Mouse (Mus musculus) neural tube, embryonic 14.5 days (tissue): ENCODE measurements around the gene Ly6g6d. TPM values are rescaled to one million over a fixed set of nuclear protein-coding genes. Genes with fewer than 3 reads are reported as not detected.

Experiments used
- ATAC-seq: fragments of 200-750 bp; cut with Nextera tagmentation; 2 replicates; pipeline ENCODE4 v1.8.0; 2017; ENCODE audit warnings: low read depth, mild to moderate bottlenecking, moderate TSS enrichment, moderate library complexity
- H3K27ac ChIP-seq: fragments of 300-500 bp; sonication (generic); 2 replicates; pipeline ENCODE4 v1.5.1; 2014; ENCODE audit warnings: low read depth, mild to moderate bottlenecking, control low read depth, low read length, moderate library complexity, mixed read lengths
- H3K27me3 ChIP-seq: fragments of 300-500 bp; sonication (generic); 2 replicates; pipeline ENCODE4 v1.6.1; 2014; ENCODE audit warnings: low read length; ENCODE audit not compliant: control insufficient read depth, insufficient read depth
- H3K36me3 ChIP-seq: fragments of 300-500 bp; sonication (generic); 2 replicates; pipeline ENCODE4 v1.6.1; 2014; ENCODE audit warnings: low read length, mixed read lengths; ENCODE audit not compliant: control insufficient read depth, insufficient read depth
- H3K4me1 ChIP-seq: fragments of 300-500 bp; sonication (generic); 2 replicates; pipeline ENCODE4 v1.6.1; 2014; ENCODE audit warnings: low read length; ENCODE audit not compliant: control insufficient read depth, insufficient read depth
- H3K4me2 ChIP-seq: fragments of 300-500 bp; sonication (generic); 2 replicates; pipeline ENCODE4 v1.6.1; 2014; ENCODE audit warnings: mild to moderate bottlenecking, low read depth, low read length, control low read depth
- H3K4me3 ChIP-seq: fragments of 300-500 bp; sonication (generic); 2 replicates; pipeline ENCODE4 v1.5.1; 2014; ENCODE audit warnings: low read depth, low read length, control low read depth, mixed read lengths
- H3K9ac ChIP-seq: fragments of 300-500 bp; sonication (generic); replicated peaks from 2 replicates; pipeline ENCODE4 v1.6.1; 2014; ENCODE audit warnings: low read depth, mild to moderate bottlenecking, control low read depth, low read length, mixed read lengths
- H3K9me3 ChIP-seq: fragments of 300-500 bp; sonication (generic); 2 replicates; pipeline ENCODE4 v1.6.1; 2016; ENCODE audit warnings: low read length; ENCODE audit not compliant: control insufficient read depth
- WGBS: fragments of 180-500 bp; shearing (Covaris S2); extraction: QIAGEN DNeasy Blood & Tissue Kit; methylation state at CpG from one replicate; pipeline ENCODE4 v1.1.7; 2014; 5-methylcytosine and 5-hydroxymethylcytosine counted together
- polyA plus RNA-seq: library from polyadenylated mRNA; unstranded; fragments of >200 nt; fragmentation: Nextera tagmentation; extraction: Ambion mirVana; gene quantifications from 2 replicates; pipeline ENCODE4 v1.2.1, GENCODE M21; 2014

The Ly6g6d gene
- polyA plus RNA-seq, 1 experiment from 2014 or later: 0.84 TPM

- Histone ChIP-seq H3K27me3 (0 out of 2 replicates have a peak, but pooled peaks cover 6% of the 10 kb centered on the region), H3K9me3 (no peaks in the 10 kb centered on the region), H3K27ac (no peak overlapping the region), H3K4me3 (no peak overlapping the region), H3K9ac (no peak overlapping the region), H3K4me2 (peak overlapping the region; percentile 40; the same call in 1 of the 2 replicates), H3K4me1 (peaks cover 22% of the 10 kb centered on the region), H3K36me3 (peaks cover 9% of the 10 kb centered on the region)
- WGBS: 42% methylated on average over 10 of the region's 10 CpGs
- no peak for ATAC-seq
Observed at GRCm38 (mm10) chr17:35064378-35064877, 13.4 kb downstream of the Ly6g6d start.

GRCm38 (mm10) chr17:35063466-35063865, 14.4 kb downstream of the Ly6g6d start:
- no peaks in the 10 kb centered on the region for H3K9me3 ChIP-seq
- H3K27me3 ChIP-seq: 0 out of 2 replicates have a peak, but pooled peaks cover 6% of the 10 kb centered on the region
- H3K4me2 ChIP-seq: no peak overlapping the region
- 82% methylated on average over 3 of the region's 3 CpGs for WGBS
- no peak overlapping the region for H3K4me3 ChIP-seq
- H3K27ac ChIP-seq: no peak overlapping the region
- peaks cover 22% of the 10 kb centered on the region for H3K4me1 ChIP-seq
- peaks cover 9% of the 10 kb centered on the region for H3K36me3 ChIP-seq
- no peak for ATAC-seq
- no peak overlapping the region for H3K9ac ChIP-seq

DNA sequence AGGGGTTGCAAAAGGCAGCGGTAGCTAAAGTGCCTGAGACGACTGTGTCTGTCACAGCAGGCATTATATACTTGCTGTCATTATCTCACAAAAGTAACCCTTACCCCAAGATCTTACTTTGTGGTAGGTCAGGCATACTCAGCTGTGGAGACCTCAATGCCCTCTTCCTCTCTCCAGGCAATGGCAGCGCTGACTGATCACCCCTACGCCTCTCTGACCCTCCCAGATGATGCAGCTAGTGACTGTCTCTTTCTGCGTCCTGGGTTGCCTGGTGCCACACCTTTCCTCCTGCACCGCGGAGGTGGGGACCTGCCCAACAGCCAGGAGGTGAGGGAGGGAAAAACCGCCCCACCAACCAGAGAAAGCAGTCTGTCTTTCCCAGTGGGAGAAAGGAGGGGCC, 16.6 kb downstream of the Ly6g6d start:
- WGBS: 83% methylated on average over 8 of the region's 8 CpGs
- Histone ChIP-seq H3K27me3 (0 out of 2 replicates have a peak, but pooled peaks cover 6% of the 10 kb centered on the region), H3K4me3 (no peak overlapping the region), H3K27ac (no peak overlapping the region), H3K4me1 (peaks cover 22% of the 10 kb centered on the region), H3K4me2 (no peak overlapping the region), H3K9me3 (no peaks in the 10 kb centered on the region), H3K36me3 (peaks cover 9% of the 10 kb centered on the region), H3K9ac (no peak overlapping the region)
- no peak for ATAC-seq

DNA sequence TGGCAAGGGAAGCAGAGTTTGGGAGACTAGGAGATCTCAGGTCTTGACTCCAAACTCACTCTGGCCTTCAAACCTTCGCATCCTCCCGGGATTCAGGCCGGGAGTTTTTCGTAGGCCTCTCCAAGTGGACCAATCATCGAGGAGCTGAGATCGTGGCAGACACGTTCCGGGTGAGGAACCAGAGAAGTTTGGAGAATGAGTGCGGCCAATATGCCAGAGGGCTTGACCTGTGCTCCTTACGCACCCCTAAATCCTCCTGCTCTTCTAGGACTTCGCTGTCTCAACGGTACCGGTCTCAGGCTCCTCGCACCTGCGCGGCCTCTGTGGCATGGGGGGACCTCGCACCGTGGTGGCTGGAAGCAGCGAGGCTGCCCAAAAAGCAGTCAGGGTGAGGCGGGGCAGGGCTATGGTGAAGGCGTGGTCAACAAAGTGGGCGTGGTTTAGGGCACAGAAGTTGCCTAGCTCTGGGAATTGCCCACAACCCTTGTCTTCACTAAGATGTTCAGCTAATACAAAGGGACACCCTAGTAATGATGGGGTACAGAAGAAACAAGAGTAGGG, 17.0 kb downstream of the Ly6g6d start:
- H3K27me3 ChIP-seq: 0 out of 2 replicates have a peak, but pooled peaks cover 6% of the 10 kb centered on the region

DNA sequence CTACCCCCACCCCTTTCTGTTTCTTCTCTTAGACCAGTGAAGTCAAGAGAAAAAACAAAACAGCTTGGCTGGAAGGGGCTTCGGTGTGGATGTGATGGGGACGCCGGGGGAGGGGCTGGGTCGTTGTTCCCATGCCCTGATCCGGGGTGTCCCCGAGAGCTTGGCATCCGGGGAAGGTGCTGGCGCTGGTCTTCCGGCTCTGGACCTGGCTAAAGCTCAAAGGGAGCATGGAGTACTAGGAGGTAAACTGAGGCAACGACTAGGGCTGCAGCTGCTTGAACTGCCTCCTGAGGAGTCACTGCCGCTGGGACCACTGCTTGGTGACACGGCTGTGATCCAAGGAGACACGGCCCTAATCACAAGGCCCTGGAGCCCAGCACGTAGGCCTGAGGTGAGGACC, 17.8 kb downstream of the Ly6g6d start:
- Histone ChIP-seq H3K4me3 (peak overlapping the region; percentile 77), H3K4me2 (peak overlapping the region; percentile 84), H3K9ac (peak overlapping the region; percentile 85), H3K27ac (no peak overlapping the region), H3K27me3 (0 out of 2 replicates have a peak, but pooled peaks cover 1% of the 10 kb centered on the region), H3K36me3 (peaks cover 9% of the 10 kb centered on the region), H3K9me3 (no peaks in the 10 kb centered on the region), H3K4me1 (peaks cover 18% of the 10 kb centered on the region)
- 22% methylated on average over 14 of the region's 14 CpGs for WGBS
- 0 out of 2 replicates have a peak, but pooled peaks have one; percentile 0 for ATAC-seq

More for the DNA sequence above, 17.0 kb downstream of the Ly6g6d start:
- H3K4me1 ChIP-seq: peaks cover 22% of the 10 kb centered on the region
- ATAC-seq: no peak
- H3K4me2 ChIP-seq: peak overlapping the region; percentile 84
- WGBS: 51% methylated on average over 22 of the region's 22 CpGs
- H3K36me3 ChIP-seq: peaks cover 9% of the 10 kb centered on the region
- peak overlapping the region; percentile 77; the same call in 1 of the 2 replicates for H3K4me3 ChIP-seq
- H3K9me3 ChIP-seq: no peaks in the 10 kb centered on the region
- no peak overlapping the region for H3K27ac ChIP-seq
- H3K9ac ChIP-seq: no peak overlapping the region

- ATAC-seq: peak; percentile 90
- Histone ChIP-seq H3K27ac (peak within 1 kb of the TSS; percentile 82), H3K9me3 (no peaks in the 10 kb centered on the region), H3K27me3 (no peaks in the 10 kb centered on the region), H3K9ac (peak within 1 kb of the TSS; percentile 85), H3K4me3 (peak within 1 kb of the TSS; percentile 77), H3K36me3 (peaks cover 9% of the 10 kb centered on the region), H3K4me1 (peaks cover 13% of the 10 kb centered on the region), H3K4me2 (peak within 1 kb of the TSS; percentile 84)
- WGBS: under 1% methylated on average over 53 of the region's 57 CpGs
Observed at GRCm38 (mm10) chr17:35058911-35059892, 18.7 kb downstream of the Ly6g6d start, which contains the start of gene Ddah2. Ddah2 (plus strand) TSS chr17:35059035.

GRCm38 (mm10) chr17:35058316-35058715, 19.5 kb downstream of the Ly6g6d start:
- peak overlapping the region; percentile 84 for H3K4me2 ChIP-seq
- peaks cover 13% of the 10 kb centered on the region for H3K4me1 ChIP-seq
- WGBS: 70% methylated on average over 9 of the region's 9 CpGs
- no peaks in the 10 kb centered on the region for H3K27me3 ChIP-seq
- H3K36me3 ChIP-seq: peaks cover 9% of the 10 kb centered on the region
- H3K9ac ChIP-seq: no peak overlapping the region
- peak; percentile 9; the same call in 1 of the 2 replicates for ATAC-seq
- no peak overlapping the region; the same call in 1 of the 2 replicates for H3K27ac ChIP-seq
- peak overlapping the region; percentile 77 for H3K4me3 ChIP-seq
- no peaks in the 10 kb centered on the region for H3K9me3 ChIP-seq

GRCm38 (mm10) chr17:35057090-35057489, 20.8 kb downstream of the Ly6g6d start:
- H3K9ac ChIP-seq: no peak overlapping the region
- no peak for ATAC-seq
- WGBS: 77% methylated on average over 3 of the region's 3 CpGs
- peaks cover 9% of the 10 kb centered on the region for H3K36me3 ChIP-seq
- no peak overlapping the region for H3K27ac ChIP-seq
- H3K9me3 ChIP-seq: no peaks in the 10 kb centered on the region
- no peak overlapping the region for H3K4me3 ChIP-seq
- no peaks in the 10 kb centered on the region for H3K27me3 ChIP-seq
- peaks cover 15% of the 10 kb centered on the region for H3K4me1 ChIP-seq
- H3K4me2 ChIP-seq: no peak overlapping the region
